Mouse (Mus musculus) CH12.LX (cell line): ENCODE measurements at regions not wholly inside any gene's neighbourhood (a gene's known extent, or its start where the extent isn't known, plus 50 kb on each side); places are given as distances from the start of the nearest gene placed in this dataset.

Experiments
- DNase-seq: peaks from one replicate; pipeline ENCODE4 v3.0.0-alpha.2; 2013; ENCODE audit errors: extremely low read depth
- H3K27ac ChIP-seq: 2 replicates; pipeline ENCODE4 v1.5.1; 2012; ENCODE audit warnings: low read depth, mild to moderate bottlenecking, control low read depth, moderate library complexity; ENCODE audit not compliant: insufficient read depth
- H3K27me3 ChIP-seq: replicated peaks from 2 replicates; pipeline ENCODE3; 2012; ENCODE audit warnings: inconsistent platforms
- H3K36me3 ChIP-seq, 2 experiments: replicated peaks in 1 of 2; 2 replicates each; pipeline versions ENCODE3 to v1.6.1; 2012; ENCODE audit warnings: inconsistent platforms in 1 of 2, low read length in 1 of 2, mild to moderate bottlenecking in 1 of 2, mixed read lengths in 1 of 2, moderate library complexity in 1 of 2; ENCODE audit not compliant: control insufficient read depth in 1 of 2, insufficient read depth in 1 of 2
- H3K4me1 ChIP-seq, 2 experiments: 2 replicates each; pipeline ENCODE4 v1.6.1; 2012; ENCODE audit warnings: inconsistent platforms in 1 of 2, moderate library complexity in 1 of 2; ENCODE audit not compliant: insufficient read depth in 2 of 2, control insufficient read depth in 1 of 2
- H3K4me2 ChIP-seq: 2 replicates; pipeline ENCODE4 v1.6.1; 2012; ENCODE audit warnings: low read depth, mild to moderate bottlenecking, control low read depth; ENCODE audit not compliant: poor library complexity, insufficient read depth, severe bottlenecking
- H3K4me3 ChIP-seq, 3 experiments: fragments of 150-350 bp in 1 of 3; sonication (generic) in 1 of 3; replicated peaks in 1 of 3; 2 replicates each; pipeline versions ENCODE3 to v1.5.1; 2011 to 2012; ENCODE audit warnings: low read depth in 2 of 3, low read length in 2 of 3, mild to moderate bottlenecking in 2 of 3, moderate library complexity in 2 of 3, control low read depth in 1 of 3, improper control_type of control experiment in 1 of 3, inconsistent platforms in 1 of 3, mixed read lengths in 1 of 3; ENCODE audit not compliant: poor library complexity in 1 of 3
- H3K79me2 ChIP-seq: replicated peaks from 2 replicates; pipeline ENCODE4 v1.6.1; 2012; ENCODE audit warnings: mild to moderate bottlenecking, moderate library complexity; ENCODE audit not compliant: control insufficient read depth, poor library complexity, insufficient read depth, severe bottlenecking; ENCODE audit errors: extremely low read depth
- H3K9ac ChIP-seq: 2 replicates; pipeline ENCODE4 v1.6.1; 2012; ENCODE audit warnings: low read depth, mild to moderate bottlenecking, control low read depth, moderate library complexity; ENCODE audit not compliant: insufficient read depth
- H3K9me3 ChIP-seq: replicated peaks from 2 replicates; pipeline ENCODE3; 2012; ENCODE audit warnings: low read length, inconsistent platforms, mixed read lengths
- BHLHE40 ChIP-seq: IDR thresholded peaks from 2 replicates; pipeline ENCODE4 v1.6.1; 2011; ENCODE audit warnings: mild to moderate bottlenecking, low read depth, low read length, improper control_type of control experiment
- CHD1 ChIP-seq: IDR thresholded peaks from 2 replicates; pipeline ENCODE4 v1.6.1; 2012; ENCODE audit warnings: low read depth, low read length, improper control_type of control experiment, inconsistent platforms
- CHD2 ChIP-seq: IDR thresholded peaks from 2 replicates; pipeline ENCODE4 v1.6.1; 2011; ENCODE audit warnings: low read length, improper control_type of control experiment
- E2F4 ChIP-seq: IDR thresholded peaks from 2 replicates; pipeline ENCODE4 v1.6.1; 2011; ENCODE audit warnings: low read depth, low read length, improper control_type of control experiment; ENCODE audit not compliant: insufficient replicate concordance
- ELF1 ChIP-seq: IDR thresholded peaks from 2 replicates; pipeline ENCODE4 v1.6.1; 2014; ENCODE audit warnings: low read depth, mild to moderate bottlenecking, inconsistent platforms, low read length, improper control_type of control experiment
- EP300 ChIP-seq: IDR thresholded peaks from 2 replicates; pipeline ENCODE4 v1.6.1; 2011; ENCODE audit warnings: low read length, improper control_type of control experiment
- ETS1 ChIP-seq: conservative IDR thresholded peaks from 2 replicates; pipeline ENCODE4 v1.6.1; 2012; ENCODE audit warnings: low read depth, mild to moderate bottlenecking, inconsistent platforms, low read length, improper control_type of control experiment, moderate library complexity
- GABPA ChIP-seq: IDR thresholded peaks from 2 replicates; pipeline ENCODE4 v1.6.1; 2012; ENCODE audit warnings: low read depth, low read length, improper control_type of control experiment, inconsistent platforms; ENCODE audit not compliant: insufficient replicate concordance
- JUN ChIP-seq: IDR thresholded peaks from 2 replicates; pipeline ENCODE4 v1.6.1; 2011; ENCODE audit warnings: low read depth, mild to moderate bottlenecking, low read length, improper control_type of control experiment, moderate library complexity; ENCODE audit not compliant: insufficient read depth
- KAT2A ChIP-seq: IDR thresholded peaks from 2 replicates; pipeline ENCODE4 v1.6.1; 2012; ENCODE audit warnings: low read length, improper control_type of control experiment, inconsistent platforms; ENCODE audit not compliant: insufficient replicate concordance
- MAFK ChIP-seq: IDR thresholded peaks from 2 replicates; pipeline ENCODE4 v1.6.1; 2011; ENCODE audit warnings: low read length, improper control_type of control experiment; ENCODE audit not compliant: insufficient replicate concordance
- MAX ChIP-seq: IDR thresholded peaks from 2 replicates; pipeline ENCODE4 v1.6.1; 2011; ENCODE audit warnings: low read length, improper control_type of control experiment
- MYC ChIP-seq: IDR thresholded peaks from 2 replicates; pipeline ENCODE4 v1.6.1; 2011; ENCODE audit warnings: low read depth, mild to moderate bottlenecking, improper control_type of control experiment, low read length
- NELFE ChIP-seq: IDR thresholded peaks from 2 replicates; pipeline ENCODE4 v1.6.1; 2011; ENCODE audit warnings: low read depth, low read length, improper control_type of control experiment
- NRF1 ChIP-seq: IDR thresholded peaks from 2 replicates; pipeline ENCODE4 v1.6.1; 2014; ENCODE audit warnings: low read depth, mild to moderate bottlenecking, inconsistent platforms, low read length, improper control_type of control experiment, moderate library complexity
- POLR2A ChIP-seq: IDR thresholded peaks from 2 replicates; pipeline ENCODE4 v1.6.1; 2011; ENCODE audit warnings: low read depth, mild to moderate bottlenecking, improper control_type of control experiment, low read length
- RCOR1 ChIP-seq: conservative IDR thresholded peaks from 2 replicates; pipeline ENCODE4 v1.6.1; 2012; ENCODE audit warnings: low read depth, mild to moderate bottlenecking, inconsistent platforms, low read length, improper control_type of control experiment
- SIN3A ChIP-seq: IDR thresholded peaks from 2 replicates; pipeline ENCODE4 v1.6.1; 2012; ENCODE audit warnings: low read length, improper control_type of control experiment, inconsistent platforms
- SMC3 ChIP-seq: IDR thresholded peaks from 2 replicates; pipeline ENCODE4 v1.6.1; 2011; ENCODE audit warnings: low read depth, low read length, improper control_type of control experiment
- TBP ChIP-seq: conservative IDR thresholded peaks from 2 replicates; pipeline ENCODE4 v1.6.1; 2011; ENCODE audit warnings: low read depth, low read length, improper control_type of control experiment
- UBTF ChIP-seq: IDR thresholded peaks from 2 replicates; pipeline ENCODE4 v1.6.1; 2012; ENCODE audit warnings: low read depth, mild to moderate bottlenecking, inconsistent platforms, low read length, improper control_type of control experiment, moderate library complexity
- USF2 ChIP-seq: conservative IDR thresholded peaks from 2 replicates; pipeline ENCODE4 v1.6.1; 2011; ENCODE audit warnings: low read depth, low read length, improper control_type of control experiment
- ZC3H11A ChIP-seq: IDR thresholded peaks from 2 replicates; pipeline ENCODE4 v1.6.1; 2012; ENCODE audit warnings: low read depth, mild to moderate bottlenecking, inconsistent platforms, low read length, improper control_type of control experiment
- ZMIZ1 ChIP-seq: IDR thresholded peaks from 2 replicates; pipeline ENCODE4 v1.6.1; 2012; ENCODE audit warnings: low read depth, mild to moderate bottlenecking, inconsistent platforms, low read length, improper control_type of control experiment
- dilution Hi-C: fragments of 300-500 bp; cut with MboI; formaldehyde crosslinking; loops from 2 replicates; pipeline ENCODE4 v1.14.3; 2020; ENCODE audit warnings: low sequenced_read_pairs; ENCODE audit not compliant: extremely low pct_unique_long_range_greater_than_20kb, extremely low pct_ligation_motif_present
- in situ Hi-C: fragments of 300-500 bp; cut with MboI; formaldehyde crosslinking; loops from 3 replicates; pipeline ENCODE4 v1.14.3; 2019; ENCODE audit warnings: low sequenced_read_pairs, low pct_ligation_motif_present, low pct_unique_long_range_greater_than_20kb, mixed read lengths

DNA sequence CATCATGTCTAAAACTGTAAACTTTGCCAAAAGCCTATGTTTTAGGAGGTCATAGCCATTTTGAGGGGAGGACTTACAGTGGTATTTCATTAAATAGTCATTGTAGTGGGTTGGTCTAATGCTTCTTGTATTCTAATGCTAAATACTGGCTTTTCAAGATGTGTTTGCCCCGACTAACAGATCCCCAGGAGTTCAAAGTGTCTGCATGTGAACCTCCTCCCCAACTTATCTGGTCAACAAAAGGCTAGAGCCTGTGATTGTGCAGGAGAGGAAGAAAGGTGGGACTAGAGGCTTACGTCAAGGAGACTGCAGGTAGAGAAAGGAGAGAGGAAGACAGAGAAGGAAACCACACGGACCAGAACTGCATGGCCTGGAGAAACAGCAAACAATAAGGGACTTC lies 198.9 kb upstream of the Igfbp3 start:
- in situ Hi-C loops: no loop called here
- H3K9me3 ChIP-seq: peaks cover 75% of the 10 kb centered on the region
- H3K4me1 ChIP-seq: no peaks in the 10 kb centered on the region
- no peak overlapping the region for H3K9ac ChIP-seq
- no peak overlapping the region for H3K4me3 ChIP-seq
- no peaks in the 10 kb centered on the region for H3K36me3 ChIP-seq
- no peak overlapping the region for H3K27ac ChIP-seq
- TF ChIP-seq ZMIZ1: no peak
- no peak for TF ChIP-seq E2F4
- no peak for TF ChIP-seq NRF1
- TF ChIP-seq, all 38 proteins: peak for 0
- Histone ChIP-seq H3K27me3 (no peaks in the 10 kb centered on the region), H3K4me2 (no peak overlapping the region), H3K79me2 (no peaks in the 10 kb centered on the region)
- dilution Hi-C loops: no loop called here
- no peak for DNase-seq

DNA sequence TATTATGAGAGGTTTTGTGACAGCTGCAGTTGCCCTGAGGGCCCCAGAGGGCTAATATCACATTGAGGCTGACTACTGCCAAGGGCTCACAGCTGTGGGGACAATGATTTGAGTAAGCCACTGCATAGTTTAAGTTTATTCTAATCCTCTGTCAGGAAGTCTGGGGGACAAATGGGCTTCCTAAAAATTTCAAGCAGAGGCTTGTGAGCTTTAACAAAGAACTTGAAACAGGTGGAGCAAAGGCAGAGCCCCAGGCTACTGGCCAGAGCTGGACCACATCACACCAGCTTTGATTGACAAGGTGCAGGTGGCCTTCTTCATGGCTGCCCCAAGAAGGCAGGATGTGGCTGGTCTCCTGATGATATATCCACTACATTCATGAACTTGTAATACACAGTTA lies 195.3 kb upstream of the Igfbp3 start:
- DNase-seq: no peak
- in situ Hi-C loops: no loop called here

DNA sequence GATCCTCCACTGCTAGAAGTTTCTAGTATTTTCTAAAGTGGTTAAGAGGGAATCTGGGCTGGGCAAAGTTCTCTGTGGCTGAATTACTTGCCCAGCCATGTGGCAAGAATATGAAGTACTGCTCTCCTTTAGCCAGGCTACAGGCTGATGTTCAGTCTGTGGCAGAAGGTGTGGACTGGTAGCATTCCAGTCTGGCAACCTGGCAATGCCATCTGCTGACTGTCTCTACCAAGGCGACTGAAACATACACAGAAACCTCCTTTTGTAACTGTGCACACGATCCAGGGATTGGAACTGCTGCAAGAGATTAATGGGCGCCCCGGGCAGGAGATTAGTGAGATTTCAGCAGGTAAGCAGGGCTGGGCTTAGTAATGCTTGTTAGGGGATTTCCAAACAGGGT lies 190.9 kb upstream of the Igfbp3 start:
- Histone ChIP-seq H3K36me3 (no peaks in the 10 kb centered on the region), H3K9ac (no peak overlapping the region), H3K4me1 (no peaks in the 10 kb centered on the region), H3K79me2 (no peaks in the 10 kb centered on the region), H3K4me3 (no peak overlapping the region), H3K4me2 (no peak overlapping the region), H3K27ac (no peak overlapping the region), H3K9me3 (peaks cover 51% of the 10 kb centered on the region), H3K27me3 (no peaks in the 10 kb centered on the region)
- no peak for DNase-seq
- in situ Hi-C loops (no loop called here), dilution Hi-C loops (no loop called here)
- TF ChIP-seq UBTF (no peak), RCOR1 (no peak), USF2 (no peak), POLR2A (no peak), CHD2 (no peak), KAT2A (no peak), JUN (no peak), ZC3H11A (no peak), TBP (no peak), ELF1 (no peak), BHLHE40 (no peak), NRF1 (no peak), NELFE (no peak), MAFK (no peak), EP300 (no peak)

More for the DNA sequence above, 195.3 kb upstream of the Igfbp3 start:
- H3K27me3 ChIP-seq: no peaks in the 10 kb centered on the region
- H3K4me3 ChIP-seq: no peak overlapping the region
- no peak overlapping the region for H3K9ac ChIP-seq
- H3K4me2 ChIP-seq: no peak overlapping the region
- H3K9me3 ChIP-seq: peaks cover 64% of the 10 kb centered on the region
- no peaks in the 10 kb centered on the region for H3K36me3 ChIP-seq
- TF ChIP-seq ZMIZ1 (no peak), GABPA (no peak), SMC3 (no peak), TBP (no peak), POLR2A (no peak), CHD1 (no peak), MYC (no peak), SIN3A (no peak), E2F4 (no peak), NRF1 (no peak), BHLHE40 (no peak), UBTF (no peak), MAX (no peak), KAT2A (no peak), ETS1 (no peak), RCOR1 (no peak)
- H3K79me2 ChIP-seq: no peaks in the 10 kb centered on the region
- H3K27ac ChIP-seq: no peak overlapping the region
- no peaks in the 10 kb centered on the region for H3K4me1 ChIP-seq
- dilution Hi-C loops: no loop called here
